8 mouse cellular contexts compared by ENCODE assay signal in genomic region chr10:91187872-91188271, GRCm38 (mm10). TPM values are rescaled to one million over a fixed set of nuclear protein-coding genes. Genes with fewer than 3 reads are reported as not detected.
DNase-seq lines count a peak whose midpoint lies in the region; ATAC-seq and TF ChIP-seq lines count a peak whose summit lies in the region.

No protein-coding gene starts in this region.

- peak overlapping the region; percentile 45 for H3K4me2 ChIP-seq in hindbrain, embryonic 11.5 days (replicated peaks; ENCODE audit: low read depth, low read length)
- peak overlapping the region; percentile 50 for H3K4me2 ChIP-seq in lung, postnatal 0 days (replicated peaks; ENCODE audit: low read depth, low read length)

- TF ChIP-seq EP300 in lung, postnatal 0 days (IDR thresholded peaks at IDR 0.05) = peak; percentile 66

- peak overlapping the region; percentile 92 for H3K27ac ChIP-seq in hindbrain, embryonic 11.5 days (ENCODE audit: low read depth, low read length)
- H3K27ac ChIP-seq in lung, postnatal 0 days (ENCODE audit: low read length) = peak overlapping the region; percentile 83

- DNase-seq in Patski (ENCODE audit: low read depth, low spot score) = no peak
- peak; percentile 88 for DNase-seq in cerebellum, adult 9-11 months
- peak; percentile 85 to 96 for DNase-seq in frontal cortex, adult 2 months (ENCODE audit: extremely low spot score in 1 of 2, low spot score in 1 of 2)
- peak; percentile 95 for DNase-seq in hindbrain, embryonic 11.5 days (ENCODE audit: low spot score)
- peak; percentile 87 to 90 for DNase-seq in layer of hippocampus, postnatal 10 days (ENCODE audit: low spot score in 2 of 2)
- peak; percentile 90 for DNase-seq in lung, postnatal 0 days (ENCODE audit: low spot score)
- peak; percentile 81 for DNase-seq in ovary, postnatal 14 days (ENCODE audit: low spot score)
- DNase-seq in thymus, postnatal 14 days = peak; percentile 75

- in situ Hi-C loops in Patski (cut with MboI; ENCODE audit: low pct_unique_long_range_greater_than_20kb) = loop anchor here (25.0 kb wide), 1 partner anchor 1999 kb away; no protein-coding TSS in a partner anchor

- no peaks in the 10 kb centered on the region for H3K27me3 ChIP-seq in Patski
- H3K27me3 ChIP-seq in hindbrain, embryonic 11.5 days (ENCODE audit: control insufficient read depth, insufficient read depth, low read length) = no peaks in the 10 kb centered on the region
- H3K27me3 ChIP-seq in lung, postnatal 0 days (replicated peaks; ENCODE audit: insufficient read depth, low read length) = no peaks in the 10 kb centered on the region

- peak overlapping the region; percentile 85 for H3K9ac ChIP-seq in hindbrain, embryonic 11.5 days (ENCODE audit: low read depth, low read length)
- peak overlapping the region; percentile 60 for H3K9ac ChIP-seq in lung, postnatal 0 days (replicated peaks; ENCODE audit: low read depth)

- POLR2A ChIA-PET in Patski (lab: Charles Lee) = interaction anchor here (3.3 kb wide), 1 partner anchor 16 kb away, joined by 11 read pairs; no protein-coding TSS in a partner anchor

- peak overlapping the region; percentile 23 for H3K4me3 ChIP-seq in hindbrain, embryonic 11.5 days (ENCODE audit: low read depth, low read length)
- H3K4me3 ChIP-seq in lung, postnatal 0 days (ENCODE audit: low read depth, low read length) = peak overlapping the region; percentile 40

- CTCF ChIA-PET in Patski (lab: Charles Lee) = interaction anchor here (1.0 to 10.2 kb wide), 10 partner anchors 9 to 115 kb away, joined by 3 to 80 read pairs (median 7); no protein-coding TSS in a partner anchor

- ATAC-seq in Patski = peak; percentile 27
- peak; percentile 77 for ATAC-seq in hindbrain, embryonic 11.5 days (ENCODE audit: low FRiP score)
- ATAC-seq in lung, postnatal 0 days = peak; percentile 67

- no peaks in the 10 kb centered on the region for H3K36me3 ChIP-seq in hindbrain, embryonic 11.5 days (ENCODE audit: control insufficient read depth, insufficient read depth, low read length)
- H3K36me3 ChIP-seq in lung, postnatal 0 days (ENCODE audit: insufficient read depth, low read length) = no peaks in the 10 kb centered on the region

- WGBS in hindbrain, embryonic 11.5 days = 0% methylated on average over 15 of the region's 15 CpGs
- under 1% methylated on average over 15 of the region's 15 CpGs for WGBS in lung, postnatal 0 days

- H3K4me1 ChIP-seq in hindbrain, embryonic 11.5 days (replicated peaks; ENCODE audit: control insufficient read depth, insufficient read depth, low read length) = 0 out of 2 replicates have a peak, but pooled peaks cover 3% of the 10 kb centered on the region
- H3K4me1 ChIP-seq in lung, postnatal 0 days (ENCODE audit: insufficient read depth, low read depth, low read length) = peaks cover 9% of the 10 kb centered on the region; the same call in 1 of the 2 replicates

- peak; percentile 87 for TF ChIP-seq CTCF in Patski (IDR thresholded peaks at IDR 0.05)
- peak; percentile 86 for TF ChIP-seq CTCF in lung, postnatal 0 days (IDR thresholded peaks at IDR 0.05)

- H3K9me3 ChIP-seq in hindbrain, embryonic 11.5 days (ENCODE audit: control insufficient read depth, low read length) = no peaks in the 10 kb centered on the region
- no peaks in the 10 kb centered on the region for H3K9me3 ChIP-seq in lung, postnatal 0 days (ENCODE audit: low read length)

RNA-seq across cellular contexts. Expression of gene Tmpo, which starts 6.8 kb away (rescaled TPM):
- 160 TPM for polyA plus RNA-seq in Patski (2021)
- polyA plus RNA-seq in frontal cortex, adult 2 months (2012; rRNA removed) = 44.1 and 47.8 TPM in 2 replicates
- polyA plus RNA-seq in hindbrain, embryonic 11.5 days (2014; fragmentation: Nextera tagmentation; extraction: Ambion mirVana) = 312 and 320 TPM in 2 replicates
- total RNA-seq in layer of hippocampus, postnatal 10 days (2021) = 10 to 100 TPM; 45.0 to 53.2 TPM
- polyA plus RNA-seq in lung, postnatal 0 days (2015; fragmentation: Nextera tagmentation; extraction: Ambion mirVana) = 53.3 and 67.4 TPM in 2 replicates

Comparison
In these comparisons a context has a peak if more than half of its experiments do, and no peak if none do; other contexts are left out.
1. ATAC-seq: peak in every context shown above with its lines; median percentile 77 in hindbrain, embryonic 11.5 days; 67 in lung, postnatal 0 days; 27 in Patski.